Mouse (Mus musculus): ENCODE data around the gene Dbi. TPM values are rescaled to one million over a fixed set of nuclear protein-coding genes. Genes with fewer than 3 reads are reported as not detected.
A peak's percentile ranks its signal among the peaks of the same experiment; 100 is the strongest.

The Dbi gene
- polyA plus RNA-seq, 1 experiment from 2014 or later = 647 TPM

DNA sequence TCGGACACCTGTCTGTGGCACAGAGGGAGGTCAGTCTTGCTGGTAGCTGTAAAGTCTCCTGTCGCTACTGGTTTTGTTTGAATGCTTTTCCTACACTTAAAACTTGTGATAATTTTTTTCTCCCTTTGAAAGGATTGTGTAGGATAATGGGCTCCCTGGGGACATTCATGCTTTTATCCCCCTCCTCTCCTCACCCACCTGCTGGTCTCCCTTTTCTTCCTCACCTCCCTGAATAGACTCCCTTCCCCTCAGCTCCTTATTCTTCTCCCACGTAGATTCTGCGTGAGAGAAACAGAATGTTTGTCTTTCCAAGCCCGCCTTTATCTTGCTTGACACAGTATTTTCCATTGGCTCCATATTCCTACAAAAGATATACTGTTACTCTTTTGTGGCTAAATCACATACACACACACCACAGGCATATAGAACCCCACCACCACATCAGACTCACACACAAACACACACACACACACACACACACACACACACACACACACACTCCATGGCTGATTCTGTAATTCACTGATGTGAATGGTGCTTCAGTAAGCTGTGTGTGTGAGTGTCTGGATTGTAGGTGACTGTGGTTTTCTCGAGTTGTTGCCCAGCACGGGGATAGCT lies 18.2 kb upstream of the Dbi start:
- WGBS = 38% methylated on average over 7 of the region's 7 CpGs
- Histone ChIP-seq H3K9me3 (no peaks in the 10 kb centered on the region), H3K36me3 (no peaks in the 10 kb centered on the region), H3K4me1 (no peaks in the 10 kb centered on the region; the same call in 1 of the 2 replicates), H3K27me3 (ENCODE audit: insufficient read depth, poor library complexity, severe bottlenecking) (no peaks in the 10 kb centered on the region), H3K27ac (no peak overlapping the region), H3K4me3 (no peak overlapping the region)
- DNase-seq (ENCODE audit: low spot score) = no peak

DNA sequence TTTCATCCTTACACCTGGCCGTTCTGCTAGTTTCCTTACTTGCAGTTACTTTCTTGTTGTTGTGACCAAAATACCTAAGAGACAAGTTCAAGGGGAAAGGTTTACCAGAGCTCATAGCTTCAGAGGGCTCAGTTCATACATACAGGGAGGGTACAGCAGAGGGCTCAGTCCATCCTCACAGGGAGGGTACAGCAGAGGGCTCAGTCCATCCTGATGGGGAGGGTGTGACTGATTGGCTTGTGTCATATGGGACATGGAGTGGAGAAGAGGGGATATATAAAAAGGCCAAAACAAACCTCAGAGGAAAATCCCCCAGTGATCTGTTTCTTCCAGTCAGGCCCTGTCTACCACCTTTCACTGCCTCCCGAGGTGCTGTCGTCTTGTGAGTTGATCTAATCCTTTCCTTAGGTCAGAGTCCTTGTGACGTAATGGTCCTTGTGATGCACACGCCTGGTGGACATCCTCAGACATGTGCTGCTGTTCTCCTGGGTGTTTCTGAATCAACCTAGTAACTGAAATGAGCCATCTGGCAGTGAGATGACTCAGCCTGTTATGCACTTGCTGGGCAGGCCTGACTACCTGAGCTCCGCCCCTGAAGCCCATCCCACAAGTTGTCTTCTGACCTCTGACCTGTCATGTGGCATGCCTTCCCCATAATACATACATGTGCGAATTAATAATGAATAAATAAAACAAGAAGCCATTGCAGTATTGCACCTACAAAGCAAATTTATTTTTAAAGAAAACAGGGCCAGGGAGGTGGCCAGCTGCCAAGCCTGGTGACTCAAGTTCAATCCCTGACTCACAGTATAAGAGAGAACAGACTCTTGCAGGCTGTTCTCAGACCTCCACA lies 15.3 kb upstream of the Dbi start:
- 67% methylated on average over 7 of the region's 7 CpGs for WGBS
- DNase-seq (ENCODE audit: low spot score) = no peak
- Histone ChIP-seq H3K27ac (no peak overlapping the region), H3K9me3 (no peaks in the 10 kb centered on the region), H3K36me3 (no peaks in the 10 kb centered on the region), H3K4me1 (no peaks in the 10 kb centered on the region; the same call in 1 of the 2 replicates), H3K4me3 (no peak overlapping the region), H3K27me3 (ENCODE audit: insufficient read depth, poor library complexity, severe bottlenecking) (no peaks in the 10 kb centered on the region)

DNA sequence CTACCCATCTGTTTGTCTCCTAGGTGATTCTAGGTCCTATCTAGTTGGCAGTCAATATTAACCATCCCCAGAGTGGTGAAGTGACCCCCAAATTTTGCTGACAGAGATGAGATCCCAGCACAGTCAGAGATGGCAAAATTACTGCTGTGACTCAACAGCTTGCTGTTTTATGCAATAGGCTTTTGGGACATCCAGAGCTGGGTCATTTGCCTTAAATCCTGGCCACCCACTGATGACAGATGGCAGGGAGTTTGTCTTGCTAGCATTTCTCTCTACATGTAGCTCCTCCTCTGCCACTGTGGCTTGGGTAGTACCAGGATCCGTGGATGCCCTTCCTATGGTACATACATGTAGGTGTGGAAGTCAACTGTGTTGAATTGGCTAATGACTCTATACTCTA lies 11.5 kb upstream of the Dbi start:
- Histone ChIP-seq H3K4me3 (no peak overlapping the region), H3K9me3 (no peaks in the 10 kb centered on the region), H3K27ac (no peak overlapping the region), H3K27me3 (ENCODE audit: insufficient read depth, poor library complexity, severe bottlenecking) (no peaks in the 10 kb centered on the region), H3K4me1 (no peaks in the 10 kb centered on the region), H3K36me3 (no peaks in the 10 kb centered on the region)
- DNase-seq (ENCODE audit: low spot score) = no peak
- WGBS = 83% methylated on average over 1 of the region's 1 CpGs

DNA sequence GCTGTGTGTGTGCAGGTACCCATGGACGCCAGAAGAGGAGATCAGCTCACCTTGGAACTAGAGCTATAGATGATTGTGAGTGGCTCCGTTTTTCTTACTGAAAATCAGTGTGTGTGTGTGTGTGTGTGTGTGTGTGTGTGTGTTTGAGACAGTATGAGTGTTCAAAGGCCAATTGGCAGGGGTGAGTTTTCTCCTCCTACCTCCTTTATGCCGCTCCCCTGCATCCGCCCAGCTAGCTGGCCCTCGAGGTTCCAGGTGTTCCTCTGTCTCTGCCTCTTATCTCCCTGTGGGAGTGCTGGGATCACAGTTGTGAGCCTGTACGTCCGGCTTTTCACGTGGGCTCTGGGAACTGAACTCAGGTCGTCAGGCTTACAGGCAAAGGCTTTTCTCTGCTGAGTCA lies 5.4 kb upstream of the Dbi start:
- DNase-seq (ENCODE audit: low spot score) = no peak
- Histone ChIP-seq H3K27ac (no peak overlapping the region), H3K4me3 (no peak overlapping the region), H3K9me3 (no peaks in the 10 kb centered on the region), H3K27me3 (ENCODE audit: insufficient read depth, poor library complexity, severe bottlenecking) (no peaks in the 10 kb centered on the region), H3K4me1 (peaks cover 6% of the 10 kb centered on the region), H3K36me3 (no peaks in the 10 kb centered on the region)
- WGBS = 69% methylated on average over 9 of the region's 9 CpGs

DNA sequence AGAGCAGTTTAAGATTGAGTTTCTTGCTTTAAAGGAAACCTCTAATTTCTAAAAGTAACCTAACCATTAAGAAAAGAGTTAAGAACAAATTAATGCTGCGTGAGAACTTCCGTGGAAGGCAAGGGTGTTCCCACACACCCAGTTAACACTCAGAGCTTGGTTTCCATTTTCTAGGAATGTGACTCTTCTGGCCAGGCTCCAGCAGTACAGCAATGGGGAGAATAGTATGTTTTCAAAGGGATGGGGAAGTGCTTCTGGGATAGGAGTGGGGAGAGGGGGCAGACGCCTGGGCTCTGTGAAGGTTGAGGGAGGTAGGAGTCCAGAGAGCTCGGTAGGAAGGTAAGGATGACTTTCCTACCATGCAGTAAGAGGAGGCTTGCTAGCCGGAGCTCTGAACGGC lies 4.6 kb upstream of the Dbi start:
- H3K4me1 ChIP-seq = peaks cover 6% of the 10 kb centered on the region
- no peaks in the 10 kb centered on the region for H3K9me3 ChIP-seq
- WGBS = 80% methylated on average over 6 of the region's 6 CpGs
- H3K4me3 ChIP-seq = no peak overlapping the region
- no peak overlapping the region for H3K27ac ChIP-seq
- DNase-seq (ENCODE audit: low spot score) = no peak
- no peaks in the 10 kb centered on the region for H3K27me3 ChIP-seq (ENCODE audit: insufficient read depth, poor library complexity, severe bottlenecking)
- no peaks in the 10 kb centered on the region for H3K36me3 ChIP-seq

DNA sequence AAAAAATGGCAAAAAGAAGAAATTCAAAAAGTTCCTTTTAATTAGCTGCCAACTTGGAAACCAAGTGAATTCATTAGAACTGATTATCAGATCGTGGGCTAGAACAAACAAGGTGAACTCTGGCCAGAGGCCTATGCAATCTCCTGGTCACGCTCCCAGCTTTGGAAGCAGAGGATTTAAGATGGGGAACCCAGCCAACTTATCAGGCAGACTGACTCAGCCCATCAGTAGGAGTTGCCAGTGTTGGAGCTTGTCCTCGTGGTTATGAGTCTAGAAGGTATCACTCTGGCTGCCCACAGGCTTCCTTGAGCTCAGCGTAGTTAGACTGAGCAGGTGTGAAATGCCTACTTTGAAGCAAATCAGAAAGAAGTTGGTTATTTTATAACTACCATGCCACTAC lies 4.0 kb upstream of the Dbi start:
- WGBS = 72% methylated on average over 4 of the region's 4 CpGs
- no peaks in the 10 kb centered on the region for H3K9me3 ChIP-seq
- H3K27me3 ChIP-seq (ENCODE audit: insufficient read depth, poor library complexity, severe bottlenecking) = no peaks in the 10 kb centered on the region
- peaks cover 9% of the 10 kb centered on the region for H3K4me1 ChIP-seq
- no peak for DNase-seq (ENCODE audit: low spot score)
- no peaks in the 10 kb centered on the region for H3K36me3 ChIP-seq
- no peak overlapping the region for H3K27ac ChIP-seq
- no peak overlapping the region for H3K4me3 ChIP-seq

DNA sequence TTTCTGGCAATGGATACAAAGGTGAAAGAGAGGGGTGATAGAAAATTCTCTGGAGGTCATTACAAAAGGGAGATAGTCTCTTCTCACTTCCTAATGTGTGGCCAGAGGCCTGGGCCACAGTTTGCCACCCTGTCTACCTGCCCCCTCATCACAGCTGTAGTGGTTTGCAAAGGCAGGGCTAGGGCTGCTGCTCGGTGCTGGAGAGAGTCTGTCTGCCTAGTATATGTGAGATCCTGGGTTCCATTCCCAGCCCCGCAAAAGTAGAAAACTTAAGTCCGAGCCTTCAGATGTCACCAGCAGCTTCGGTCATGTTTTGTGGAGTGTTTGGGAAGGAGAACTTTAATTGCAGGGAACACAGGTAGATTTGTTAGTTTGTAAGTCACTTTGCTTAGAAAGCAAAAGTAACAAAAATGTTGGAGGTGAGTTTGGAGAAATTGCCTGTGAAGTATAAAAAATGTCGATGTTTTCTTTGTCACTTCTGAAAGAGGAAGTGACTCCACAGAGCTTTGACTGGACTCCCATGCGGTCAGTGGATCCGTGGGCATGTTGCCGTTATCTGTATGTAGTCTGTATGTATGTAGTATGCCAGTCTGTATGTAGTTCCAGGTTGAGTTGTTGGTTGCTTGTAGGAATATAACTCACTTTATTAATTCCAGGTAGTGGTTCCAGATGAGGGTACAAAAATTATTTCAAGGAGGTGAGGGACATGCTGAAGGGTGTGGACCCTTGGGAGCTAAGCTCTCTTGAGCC lies 1.9 kb upstream of the Dbi start:
- peaks cover 15% of the 10 kb centered on the region; the same call in 1 of the 2 replicates for H3K36me3 ChIP-seq
- no peaks in the 10 kb centered on the region for H3K27me3 ChIP-seq (ENCODE audit: insufficient read depth, poor library complexity, severe bottlenecking)
- peaks cover 29% of the 10 kb centered on the region for H3K4me1 ChIP-seq
- no peak overlapping the region; the same call in 1 of the 2 replicates for H3K27ac ChIP-seq
- H3K4me3 ChIP-seq = no peak overlapping the region
- no peaks in the 10 kb centered on the region for H3K9me3 ChIP-seq
- 90% methylated on average over 8 of the region's 8 CpGs for WGBS
- DNase-seq (ENCODE audit: low spot score) = no peak

DNA sequence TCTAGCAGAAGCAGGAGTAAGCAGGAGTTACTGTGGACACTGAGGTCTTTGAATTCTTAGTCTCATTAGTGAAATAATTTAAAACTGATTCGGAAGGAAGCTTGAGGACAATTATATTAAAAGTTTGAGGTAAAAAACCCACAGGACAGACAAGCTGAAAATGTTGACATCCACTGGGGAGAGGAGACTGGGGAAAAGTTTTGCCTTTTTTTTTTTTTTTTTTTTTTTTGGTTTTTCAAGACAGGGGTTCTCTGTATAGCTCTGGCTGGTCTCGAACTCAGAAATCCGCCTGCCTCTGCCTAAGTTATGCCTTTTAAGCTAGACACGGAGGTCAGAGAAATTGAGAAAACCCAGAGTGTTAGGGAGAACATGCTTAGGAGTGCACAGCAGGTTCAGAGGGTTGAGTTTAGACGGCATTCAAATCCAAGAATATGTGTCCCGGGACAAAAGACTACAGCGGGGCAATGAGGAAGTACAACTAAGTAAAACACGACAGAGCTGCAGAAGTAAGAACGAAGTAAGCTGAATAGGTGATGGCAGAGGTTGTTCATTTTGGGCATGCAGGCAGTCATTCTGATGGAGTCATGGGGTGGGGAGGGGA lies 1.2 kb upstream of the Dbi start:
- peak overlapping the region; percentile 74 for H3K4me3 ChIP-seq
- DNase-seq (ENCODE audit: low spot score) = no peak
- 89% methylated on average over 9 of the region's 9 CpGs for WGBS
- H3K4me1 ChIP-seq = peaks cover 33% of the 10 kb centered on the region
- no peaks in the 10 kb centered on the region for H3K27me3 ChIP-seq (ENCODE audit: insufficient read depth, poor library complexity, severe bottlenecking)
- H3K36me3 ChIP-seq = peaks cover 20% of the 10 kb centered on the region; the same call in 1 of the 2 replicates
- H3K27ac ChIP-seq = peak overlapping the region; percentile 93
- no peaks in the 10 kb centered on the region for H3K9me3 ChIP-seq

DNA sequence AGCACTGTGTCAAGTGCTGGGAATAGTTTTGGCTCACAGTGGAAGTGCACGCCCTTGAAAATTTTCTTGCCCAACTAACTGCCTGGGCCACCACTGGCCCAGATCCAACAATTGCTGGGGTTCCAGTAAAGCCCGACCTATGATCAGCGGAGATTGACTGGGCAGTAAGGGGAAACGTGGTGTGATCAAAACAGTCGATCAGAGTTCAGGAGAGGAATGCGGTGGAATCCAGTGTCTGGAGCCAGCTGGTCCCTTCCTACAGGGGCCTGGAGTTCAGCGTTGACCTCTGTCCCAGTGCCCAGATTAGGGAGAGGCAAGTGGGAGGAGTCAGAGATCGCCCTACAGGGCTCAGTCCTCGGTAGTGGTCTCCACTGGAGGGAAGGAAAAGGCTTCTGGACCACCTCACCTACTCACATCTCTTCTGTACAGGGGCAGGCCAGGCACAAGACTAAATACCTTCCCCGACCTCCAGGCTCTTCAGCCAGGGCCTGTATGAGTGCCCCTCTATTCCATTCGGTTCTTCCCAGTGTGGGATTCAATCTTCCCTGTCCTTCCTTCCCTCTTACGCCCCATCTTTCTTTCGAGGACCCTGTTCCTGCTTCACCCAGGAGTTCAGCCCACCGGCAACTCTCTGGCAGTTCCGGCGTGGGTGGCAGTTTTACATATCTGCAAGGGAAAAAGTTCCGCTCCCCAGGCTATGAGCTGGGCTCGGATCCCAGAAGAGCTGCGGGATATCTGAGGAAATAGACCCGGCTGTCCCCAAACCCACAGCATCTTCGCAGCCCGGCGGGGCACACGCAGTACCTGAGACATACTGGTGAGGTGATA lies 523 bp downstream of the Dbi start:
- peak; percentile 78 for DNase-seq (ENCODE audit: low spot score)
- Histone ChIP-seq H3K4me3 (peak overlapping the region; percentile 74), H3K9me3 (no peaks in the 10 kb centered on the region)

DNA sequence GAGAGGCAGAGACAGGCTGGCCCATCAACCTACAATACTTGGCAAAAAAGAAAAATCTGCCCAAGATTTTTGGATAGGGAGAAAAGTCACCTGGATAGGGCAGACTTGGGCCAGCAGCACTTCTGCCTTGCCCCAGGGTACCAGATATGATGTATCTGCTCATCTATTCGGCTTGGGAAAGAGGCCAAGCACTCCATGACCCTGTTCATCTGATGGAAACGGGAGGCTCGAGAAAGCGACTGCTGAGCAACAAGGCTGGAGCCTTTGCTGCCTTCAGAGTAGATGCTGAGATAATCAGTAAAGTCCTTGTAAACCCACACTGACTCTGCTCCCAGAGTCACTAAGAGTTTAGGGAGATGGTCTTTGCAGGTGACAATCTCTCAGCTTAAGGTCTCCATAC lies 1.5 kb downstream of the Dbi start:
- Histone ChIP-seq H3K9me3 (peaks cover 6% of the 10 kb centered on the region), H3K27me3 (ENCODE audit: insufficient read depth, poor library complexity, severe bottlenecking) (no peaks in the 10 kb centered on the region), H3K36me3 (peaks cover 43% of the 10 kb centered on the region), H3K27ac (peak overlapping the region; percentile 93), H3K4me1 (peaks cover 33% of the 10 kb centered on the region), H3K4me3 (peak overlapping the region; percentile 74; the same call in 1 of the 2 replicates)
- WGBS = 86% methylated on average over 4 of the region's 4 CpGs
- no peak for DNase-seq (ENCODE audit: low spot score)

More for the DNA sequence above, 523 bp downstream of the Dbi start:
- Histone ChIP-seq H3K4me1 (peaks cover 33% of the 10 kb centered on the region), H3K36me3 (peaks cover 33% of the 10 kb centered on the region), H3K27me3 (ENCODE audit: insufficient read depth, poor library complexity, severe bottlenecking) (no peaks in the 10 kb centered on the region), H3K27ac (peak overlapping the region; percentile 93)
- 4% methylated on average over 24 of the region's 24 CpGs for WGBS

DNA sequence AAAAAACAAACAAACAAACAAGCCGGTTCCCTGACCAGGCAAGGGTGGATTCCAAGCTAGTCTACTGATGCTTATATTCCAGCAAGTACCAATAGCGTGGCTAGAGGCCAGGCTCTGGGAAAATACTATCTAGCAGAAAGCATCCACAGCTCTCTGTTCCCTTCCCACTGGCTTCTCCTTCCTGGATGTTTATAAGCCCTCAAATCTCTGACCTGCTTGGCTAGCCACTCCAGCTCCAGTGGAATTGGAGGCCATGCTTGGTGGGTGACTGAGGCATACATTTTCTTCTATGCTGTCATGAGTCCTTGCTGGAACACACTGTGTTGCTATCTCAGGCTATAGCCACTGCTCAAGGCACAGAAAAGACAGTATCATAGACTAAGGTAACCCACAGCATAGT lies 2.0 kb downstream of the Dbi start:
- peaks cover 33% of the 10 kb centered on the region for H3K4me1 ChIP-seq
- peaks cover 8% of the 10 kb centered on the region for H3K9me3 ChIP-seq
- 89% methylated on average over 2 of the region's 2 CpGs for WGBS
- DNase-seq (ENCODE audit: low spot score) = no peak
- no peaks in the 10 kb centered on the region for H3K27me3 ChIP-seq (ENCODE audit: insufficient read depth, poor library complexity, severe bottlenecking)
- no peak overlapping the region for H3K27ac ChIP-seq
- H3K4me3 ChIP-seq = no peak overlapping the region
- H3K36me3 ChIP-seq = peaks cover 48% of the 10 kb centered on the region

DNA sequence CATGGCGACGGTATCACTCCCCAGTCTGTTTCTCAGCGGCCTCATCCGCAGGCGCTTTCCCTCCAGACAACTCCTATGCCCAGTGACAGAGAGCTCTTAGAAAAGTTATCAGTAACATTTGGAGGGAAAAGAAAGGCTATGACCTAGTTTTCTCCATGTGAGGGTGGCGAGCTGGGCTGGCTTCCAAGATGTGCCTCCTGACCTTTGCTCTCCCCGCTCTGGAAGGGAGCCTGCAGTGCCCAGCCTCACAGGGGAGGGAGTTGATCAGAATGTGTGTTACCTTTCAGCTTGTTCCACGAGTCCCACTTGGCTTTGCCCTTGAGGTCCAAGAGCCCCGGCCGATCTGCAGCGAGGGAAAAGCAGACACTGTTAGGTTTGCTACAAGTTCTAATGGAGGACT lies 4.8 kb downstream of the Dbi start:
- H3K9me3 ChIP-seq = peaks cover 8% of the 10 kb centered on the region
- DNase-seq (ENCODE audit: low spot score) = no peak
- peaks cover 28% of the 10 kb centered on the region for H3K4me1 ChIP-seq
- no peak overlapping the region for H3K4me3 ChIP-seq
- H3K27ac ChIP-seq = no peak overlapping the region
- WGBS = 77% methylated on average over 11 of the region's 11 CpGs
- H3K36me3 ChIP-seq = peaks cover 70% of the 10 kb centered on the region
- no peaks in the 10 kb centered on the region for H3K27me3 ChIP-seq (ENCODE audit: insufficient read depth, poor library complexity, severe bottlenecking)

Data from heart, embryonic 10.5 days (tissue).